11 mouse cellular contexts compared by ENCODE assay signal in the genomic region with DNA sequence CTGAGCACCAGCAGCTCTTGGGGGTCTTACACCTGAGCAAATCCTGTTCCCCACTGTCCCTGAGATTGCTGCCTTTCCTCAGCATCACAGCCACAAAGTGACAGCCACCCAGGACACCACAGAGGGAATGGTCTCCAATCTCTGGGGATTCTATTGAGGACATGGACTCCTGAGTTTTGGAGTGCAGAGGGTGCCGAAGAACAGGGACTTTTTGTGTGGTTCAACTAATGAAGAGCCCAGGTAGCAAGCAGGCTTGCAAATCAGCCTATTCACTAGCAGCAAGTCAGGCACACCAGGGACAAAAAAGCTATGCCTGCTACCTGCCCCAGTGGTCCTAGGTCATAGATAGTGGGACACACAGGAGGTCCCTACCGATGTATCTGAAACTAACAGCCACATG. TPM values are rescaled to one million over a fixed set of nuclear protein-coding genes. Genes with fewer than 3 reads are reported as not detected.
DNase-seq lines count a peak whose midpoint lies in the region; ATAC-seq lines count a peak whose summit lies in the region.
"Had no signal": no experiment of that assay in that cellular context is flagged by ENCODE, and none has a peak within 500 bp of the region (broad histone marks: within the 10 kb centered on the region; RNA-seq: fewer than 3 reads in every experiment).

No protein-coding gene starts in this region.

- H3K4me2 ChIP-seq in heart, embryonic 12.5 days, result 0 out of 2 replicates have a peak overlapping the region, but pooled peaks have one; percentile 92
- H3K4me2 ChIP-seq in heart, embryonic 11.5 days, result no peak overlapping the region
- peak overlapping the region; percentile 93 for H3K4me2 ChIP-seq in neural tube, embryonic 11.5 days (ENCODE audit: low read depth)
- peak overlapping the region; percentile 91 for H3K4me2 ChIP-seq in limb, embryonic 12.5 days
- H3K4me2 ChIP-seq in neural tube, embryonic 15.5 days, result peak overlapping the region; percentile 92

- H3K4me3 ChIP-seq in heart, embryonic 12.5 days, result no peak overlapping the region
- H3K4me3 ChIP-seq in heart, embryonic 11.5 days (ENCODE audit: low read depth, low read length), result no peak overlapping the region
- no peak overlapping the region; the same call in 1 of the 2 replicates for H3K4me3 ChIP-seq in neural tube, embryonic 11.5 days (ENCODE audit: low read depth, low read length)
- peak overlapping the region; percentile 94; the same call in 1 of the 2 replicates for H3K4me3 ChIP-seq in limb, embryonic 12.5 days (replicated peaks)
- H3K4me3 ChIP-seq in neural tube, embryonic 15.5 days (replicated peaks), result no peak overlapping the region

- H3K9me3 ChIP-seq in heart, embryonic 12.5 days (replicated peaks), result peaks cover 5% of the 10 kb centered on the region; the same call in 1 of the 2 replicates
- no peaks in the 10 kb centered on the region for H3K9me3 ChIP-seq in heart, embryonic 11.5 days (replicated peaks; ENCODE audit: control insufficient read depth, low read length)
- H3K9me3 ChIP-seq in neural tube, embryonic 11.5 days (ENCODE audit: control insufficient read depth, low read length), result no peaks in the 10 kb centered on the region
- 0 out of 2 replicates have a peak, but pooled peaks cover 2% of the 10 kb centered on the region for H3K9me3 ChIP-seq in limb, embryonic 12.5 days
- no peaks in the 10 kb centered on the region for H3K9me3 ChIP-seq in neural tube, embryonic 15.5 days (replicated peaks)

- 88% methylated on average over 2 of the region's 2 CpGs for WGBS in heart, embryonic 12.5 days
- WGBS in heart, embryonic 11.5 days (ENCODE audit: insufficient replicate concordance), result 98% methylated on average over 2 of the region's 2 CpGs
- WGBS in neural tube, embryonic 11.5 days, result 98% methylated on average over 2 of the region's 2 CpGs
- 86% methylated on average over 2 of the region's 2 CpGs for WGBS in limb, embryonic 12.5 days
- 93% methylated on average over 2 of the region's 2 CpGs for WGBS in neural tube, embryonic 15.5 days

- peaks cover 49% of the 10 kb centered on the region for H3K4me1 ChIP-seq in heart, embryonic 12.5 days (replicated peaks)
- peaks cover 27% of the 10 kb centered on the region for H3K4me1 ChIP-seq in heart, embryonic 11.5 days (ENCODE audit: control insufficient read depth, insufficient read depth, low read length)
- H3K4me1 ChIP-seq in neural tube, embryonic 11.5 days (ENCODE audit: control insufficient read depth, insufficient read depth, low read length), result peaks cover 14% of the 10 kb centered on the region
- H3K4me1 ChIP-seq in limb, embryonic 12.5 days (replicated peaks), result peaks cover 26% of the 10 kb centered on the region
- peaks cover 50% of the 10 kb centered on the region for H3K4me1 ChIP-seq in neural tube, embryonic 15.5 days

- DNase-seq in neural tube, embryonic 11.5 days (ENCODE audit: low spot score), result no peak
- DNase-seq in neural tube, embryonic 10.5 days (ENCODE audit: extremely low spot score, low spot score), result no peak
- no peak for DNase-seq in right cerebral cortex, postnatal 36 days (ENCODE audit: low spot score in 2 of 2)
- DNase-seq: adrenal gland, postnatal 14 days had no signal

- 0 out of 2 replicates have a peak overlapping the region, but pooled peaks have one; percentile 58 for H3K9ac ChIP-seq in heart, embryonic 12.5 days
- H3K9ac ChIP-seq in heart, embryonic 11.5 days (ENCODE audit: low read depth, low read length), result no peak overlapping the region
- no peak overlapping the region for H3K9ac ChIP-seq in neural tube, embryonic 11.5 days (ENCODE audit: low read length)
- H3K9ac ChIP-seq in limb, embryonic 12.5 days (replicated peaks), result peak overlapping the region; percentile 97; the same call in 1 of the 2 replicates
- 0 out of 2 replicates have a peak overlapping the region, but pooled peaks have one; percentile 99 for H3K9ac ChIP-seq in neural tube, embryonic 15.5 days (replicated peaks)

- peaks cover 5% of the 10 kb centered on the region; the same call in 1 of the 2 replicates for H3K27me3 ChIP-seq in heart, embryonic 12.5 days (replicated peaks)
- no peaks in the 10 kb centered on the region for H3K27me3 ChIP-seq in heart, embryonic 11.5 days (ENCODE audit: control insufficient read depth, insufficient read depth, low read length)
- no peaks in the 10 kb centered on the region for H3K27me3 ChIP-seq in neural tube, embryonic 11.5 days (ENCODE audit: control insufficient read depth, insufficient read depth, low read length)
- no peaks in the 10 kb centered on the region for H3K27me3 ChIP-seq in limb, embryonic 12.5 days
- no peaks in the 10 kb centered on the region for H3K27me3 ChIP-seq in neural tube, embryonic 15.5 days (replicated peaks)

- ATAC-seq in heart, embryonic 12.5 days (ENCODE audit: insufficient number of reproducible peaks, low FRiP score), result no peak
- no peak for ATAC-seq in heart, embryonic 11.5 days (replicated peaks; ENCODE audit: insufficient number of reproducible peaks, low FRiP score, low TSS enrichment)
- ATAC-seq in neural tube, embryonic 11.5 days (ENCODE audit: insufficient read depth, low FRiP score, low TSS enrichment), result no peak
- no peak for ATAC-seq in limb, embryonic 12.5 days (ENCODE audit: insufficient number of reproducible peaks, insufficient read depth, low FRiP score, low TSS enrichment, low read depth)
- no peak for ATAC-seq in neural tube, embryonic 15.5 days (ENCODE audit: low FRiP score)
- ATAC-seq in monocyte, adult 5-6 weeks (replicated peaks; ENCODE audit: insufficient number of reproducible peaks, low FRiP score, low TSS enrichment, poor library complexity, severe bottlenecking), result no peak

- no peaks in the 10 kb centered on the region for H3K36me3 ChIP-seq in heart, embryonic 12.5 days
- H3K36me3 ChIP-seq in heart, embryonic 11.5 days (ENCODE audit: control insufficient read depth, insufficient read depth, low read length), result no peaks in the 10 kb centered on the region
- H3K36me3 ChIP-seq in neural tube, embryonic 11.5 days (ENCODE audit: control insufficient read depth, insufficient read depth, low read length), result no peaks in the 10 kb centered on the region
- peaks cover 13% of the 10 kb centered on the region; the same call in 1 of the 2 replicates for H3K36me3 ChIP-seq in limb, embryonic 12.5 days
- no peaks in the 10 kb centered on the region for H3K36me3 ChIP-seq in neural tube, embryonic 15.5 days

- no peak overlapping the region for H3K27ac ChIP-seq in heart, embryonic 12.5 days (ENCODE audit: poor library complexity, severe bottlenecking)
- H3K27ac ChIP-seq in heart, embryonic 11.5 days (ENCODE audit: low read depth, low read length), result no peak overlapping the region
- H3K27ac ChIP-seq in neural tube, embryonic 11.5 days (ENCODE audit: low read depth, low read length), result no peak overlapping the region
- H3K27ac ChIP-seq in limb, embryonic 12.5 days, result no peak overlapping the region
- H3K27ac ChIP-seq in neural tube, embryonic 15.5 days (replicated peaks), result no peak overlapping the region

RNA-seq across cellular contexts. Expression of a gene that starts 1.8 kb away (rescaled TPM):
- 45.3 and 50.6 TPM in 2 replicates for polyA plus RNA-seq in heart, embryonic 12.5 days (2016; fragmentation: Nextera tagmentation; extraction: Ambion mirVana)
- 14.2 and 20.1 TPM in 2 replicates for polyA plus RNA-seq in heart, embryonic 11.5 days (2014; fragmentation: Nextera tagmentation; extraction: Ambion mirVana)
- 31.2 and 36.4 TPM in 2 replicates for polyA plus RNA-seq in neural tube, embryonic 11.5 days (2014; fragmentation: Nextera tagmentation; extraction: Ambion mirVana)
- polyA plus RNA-seq in limb, embryonic 12.5 days (2016; fragmentation: Nextera tagmentation; extraction: Ambion mirVana), result 93.0 and 97.1 TPM in 2 replicates
- polyA plus RNA-seq in neural tube, embryonic 15.5 days (2015; fragmentation: Nextera tagmentation; extraction: Ambion mirVana), result 69.0 and 74.9 TPM in 2 replicates
- total RNA-seq in monocyte, adult 5-6 weeks (2017), result 7.0 to 20.4 TPM (median 8.3 TPM) in 3 replicates

RNA-seq across cellular contexts. Expression of a gene that starts 48.5 kb away (rescaled TPM):
- not detected in 2 replicates for polyA plus RNA-seq in heart, embryonic 12.5 days (2016; fragmentation: Nextera tagmentation; extraction: Ambion mirVana)
- not detected in 2 replicates for polyA plus RNA-seq in heart, embryonic 11.5 days (2014; fragmentation: Nextera tagmentation; extraction: Ambion mirVana)
- polyA plus RNA-seq in neural tube, embryonic 11.5 days (2014; fragmentation: Nextera tagmentation; extraction: Ambion mirVana), result not detected in 2 replicates
- not detected in 2 replicates for polyA plus RNA-seq in limb, embryonic 12.5 days (2016; fragmentation: Nextera tagmentation; extraction: Ambion mirVana)
- polyA plus RNA-seq in neural tube, embryonic 15.5 days (2015; fragmentation: Nextera tagmentation; extraction: Ambion mirVana), result not detected in 2 replicates
- total RNA-seq in monocyte, adult 5-6 weeks (2017), result not detected in 3 replicates
- total RNA-seq: adrenal gland, postnatal 14 days; left cerebral cortex, adult 8-10 months; megakaryocyte-erythroid progenitor cell, adult 5-6 weeks had no signal

RNA-seq across cellular contexts. Expression of a gene that starts 56.7 kb away (rescaled TPM):
- 98.1 and 102 TPM in 2 replicates for polyA plus RNA-seq in heart, embryonic 12.5 days (2016; fragmentation: Nextera tagmentation; extraction: Ambion mirVana)
- polyA plus RNA-seq in heart, embryonic 11.5 days (2014; fragmentation: Nextera tagmentation; extraction: Ambion mirVana), result 124 and 130 TPM in 2 replicates
- polyA plus RNA-seq in neural tube, embryonic 11.5 days (2014; fragmentation: Nextera tagmentation; extraction: Ambion mirVana), result 142 and 156 TPM in 2 replicates
- 147 and 151 TPM in 2 replicates for polyA plus RNA-seq in limb, embryonic 12.5 days (2016; fragmentation: Nextera tagmentation; extraction: Ambion mirVana)
- 164 and 177 TPM in 2 replicates for polyA plus RNA-seq in neural tube, embryonic 15.5 days (2015; fragmentation: Nextera tagmentation; extraction: Ambion mirVana)
- total RNA-seq in monocyte, adult 5-6 weeks (2017), result 12.3 to 27.6 TPM (median 13.8 TPM) in 3 replicates

RNA-seq across cellular contexts. Expression of a gene that starts 58.1 kb away (rescaled TPM):
- polyA plus RNA-seq in heart, embryonic 12.5 days (2016; fragmentation: Nextera tagmentation; extraction: Ambion mirVana), result 0.33 and 0.36 TPM in 2 replicates
- polyA plus RNA-seq in heart, embryonic 11.5 days (2014; fragmentation: Nextera tagmentation; extraction: Ambion mirVana), result 0.26 and 0.44 TPM in 2 replicates
- 0.25 and 0.41 TPM in 2 replicates for polyA plus RNA-seq in neural tube, embryonic 11.5 days (2014; fragmentation: Nextera tagmentation; extraction: Ambion mirVana)
- 0.26 and 0.52 TPM in 2 replicates for polyA plus RNA-seq in limb, embryonic 12.5 days (2016; fragmentation: Nextera tagmentation; extraction: Ambion mirVana)
- polyA plus RNA-seq in neural tube, embryonic 15.5 days (2015; fragmentation: Nextera tagmentation; extraction: Ambion mirVana), result 0.41 and 0.49 TPM in 2 replicates
- total RNA-seq in monocyte, adult 5-6 weeks (2017), result not detected in 3 replicates
- total RNA-seq: megakaryocyte-erythroid progenitor cell, adult 5-6 weeks had no signal

RNA-seq across cellular contexts. Expression of a gene that starts 59.1 kb away (rescaled TPM):
- not detected in 2 replicates for polyA plus RNA-seq in heart, embryonic 12.5 days (2016; fragmentation: Nextera tagmentation; extraction: Ambion mirVana)
- polyA plus RNA-seq in heart, embryonic 11.5 days (2014; fragmentation: Nextera tagmentation; extraction: Ambion mirVana), result not detected in 2 replicates
- polyA plus RNA-seq in neural tube, embryonic 11.5 days (2014; fragmentation: Nextera tagmentation; extraction: Ambion mirVana), result not detected in 2 replicates
- not detected in 2 replicates for polyA plus RNA-seq in limb, embryonic 12.5 days (2016; fragmentation: Nextera tagmentation; extraction: Ambion mirVana)
- not detected in 2 replicates for polyA plus RNA-seq in neural tube, embryonic 15.5 days (2015; fragmentation: Nextera tagmentation; extraction: Ambion mirVana)
- not detected in 3 replicates for total RNA-seq in monocyte, adult 5-6 weeks (2017)
- total RNA-seq: left cerebral cortex, adult 8-10 months; megakaryocyte-erythroid progenitor cell, adult 5-6 weeks had no signal

Comparison
In these comparisons a context has a peak if more than half of its experiments do, and no peak if none do; other contexts are left out.
1. H3K9ac ChIP-seq: peak in heart, embryonic 12.5 days (single experiment), limb, embryonic 12.5 days (single experiment) and neural tube, embryonic 15.5 days (single experiment); none in heart, embryonic 11.5 days (single experiment) and neural tube, embryonic 11.5 days (single experiment).